26 mouse cellular contexts compared by ENCODE assay signal in genomic region chr8:77360423-77360822, GRCm38 (mm10).
DNase-seq lines count a peak whose midpoint lies in the region; ATAC-seq and TF ChIP-seq lines count a peak whose summit lies in the region.
"Had no signal": no experiment of that assay in that cellular context is flagged by ENCODE, and none has a peak within 500 bp of the region (broad histone marks: within the 10 kb centered on the region; RNA-seq: fewer than 3 reads in every experiment).

No protein-coding gene starts in this region.

- H3K27ac ChIP-seq in forebrain, embryonic 14.5 days (ENCODE audit: low read depth, low read length): no peak overlapping the region
- H3K27ac ChIP-seq in forebrain, embryonic 12.5 days: no peak overlapping the region
- no peak overlapping the region for H3K27ac ChIP-seq in forebrain, embryonic 16.5 days (ENCODE audit: low read length)
- no peak overlapping the region for H3K27ac ChIP-seq in forebrain, postnatal 0 days (ENCODE audit: low read depth, low read length)
- no peak overlapping the region for H3K27ac ChIP-seq in intestine, embryonic 16.5 days (ENCODE audit: low read length)
- H3K27ac ChIP-seq: embryonic facial prominence, embryonic 13.5 days; embryonic facial prominence, embryonic 15.5 days had no signal

- H3K9me3 ChIP-seq in forebrain, embryonic 14.5 days (replicated peaks; ENCODE audit: control insufficient read depth, low read length): no peaks in the 10 kb centered on the region
- H3K9me3 ChIP-seq in forebrain, embryonic 12.5 days: no peaks in the 10 kb centered on the region
- H3K9me3 ChIP-seq in forebrain, embryonic 16.5 days (ENCODE audit: control insufficient read depth, low read length): no peaks in the 10 kb centered on the region
- H3K9me3 ChIP-seq in forebrain, postnatal 0 days (ENCODE audit: low read length): no peaks in the 10 kb centered on the region
- no peaks in the 10 kb centered on the region for H3K9me3 ChIP-seq in intestine, embryonic 16.5 days (ENCODE audit: control insufficient read depth, low read length)
- H3K9me3 ChIP-seq: embryonic facial prominence, embryonic 13.5 days; embryonic facial prominence, embryonic 15.5 days; G1E had no signal

- TF ChIP-seq POLR2A in brain, embryonic 14.5 days (IDR thresholded peaks at IDR 0.05; ENCODE audit: borderline replicate concordance, extremely low read depth, insufficient read depth, insufficient read length, poor library complexity, severe bottlenecking): no peak

- no peak for TF ChIP-seq CTCF in forebrain, postnatal 0 days (IDR thresholded peaks at IDR 0.05; ENCODE audit: low read depth)
- no peak for TF ChIP-seq CTCF in brain, embryonic 14.5 days (IDR thresholded peaks at IDR 0.05; ENCODE audit: borderline replicate concordance, extremely low read depth, insufficient read depth, insufficient read length)

- no peak overlapping the region for H3K4me2 ChIP-seq in forebrain, embryonic 14.5 days (ENCODE audit: low read length)
- no peak overlapping the region for H3K4me2 ChIP-seq in forebrain, embryonic 12.5 days
- no peak overlapping the region for H3K4me2 ChIP-seq in forebrain, embryonic 16.5 days (ENCODE audit: low read length)
- no peak overlapping the region for H3K4me2 ChIP-seq in forebrain, postnatal 0 days (ENCODE audit: low read depth)
- no peak overlapping the region for H3K4me2 ChIP-seq in intestine, embryonic 16.5 days (ENCODE audit: low read depth, low read length)
- H3K4me2 ChIP-seq: embryonic facial prominence, embryonic 13.5 days; embryonic facial prominence, embryonic 15.5 days had no signal

- no peaks in the 10 kb centered on the region for H3K27me3 ChIP-seq in forebrain, embryonic 14.5 days (replicated peaks; ENCODE audit: control insufficient read depth, insufficient read depth, low read length)
- H3K27me3 ChIP-seq in forebrain, embryonic 12.5 days: no peaks in the 10 kb centered on the region
- no peaks in the 10 kb centered on the region for H3K27me3 ChIP-seq in forebrain, embryonic 16.5 days (replicated peaks; ENCODE audit: control insufficient read depth, insufficient read depth, low read length)
- H3K27me3 ChIP-seq in forebrain, postnatal 0 days (ENCODE audit: insufficient read depth, low read length): peaks cover 3% of the 10 kb centered on the region; the same call in 1 of the 2 replicates
- no peaks in the 10 kb centered on the region for H3K27me3 ChIP-seq in intestine, embryonic 16.5 days (replicated peaks; ENCODE audit: control insufficient read depth, insufficient read depth, low read length)
- H3K27me3 ChIP-seq: CH12.LX; embryonic facial prominence, embryonic 13.5 days; embryonic facial prominence, embryonic 15.5 days; Patski had no signal

- peak; percentile 46 for DNase-seq in forebrain, embryonic 14.5 days (ENCODE audit: low spot score)
- no peak for DNase-seq in forebrain, postnatal 0 days
- peak; percentile 55 for DNase-seq in 416B (ENCODE audit: low read depth)
- DNase-seq in brain, embryonic 14.5 days (ENCODE audit: low read depth): peak; percentile 50
- DNase-seq: adrenal gland, adult 8-10 months; adrenal gland, postnatal 14 days; adrenal gland, postnatal 36 days; B cell, adult 2 months; cerebellum, adult 11 months; cerebellum, adult 18-20 months; cerebellum, adult 8-10 months; cerebellum, adult 9-11 months; cerebellum, postnatal 14 days; cerebellum, postnatal 36 days; embryo, embryonic 11 days had no signal

- WGBS in forebrain, embryonic 14.5 days: 33% methylated on average over 5 of the region's 5 CpGs
- 62% methylated on average over 5 of the region's 5 CpGs for WGBS in forebrain, embryonic 12.5 days
- WGBS in forebrain, embryonic 16.5 days: 23% methylated on average over 5 of the region's 5 CpGs
- 34% methylated on average over 5 of the region's 5 CpGs for WGBS in forebrain, postnatal 0 days
- WGBS in intestine, embryonic 16.5 days: 87% methylated on average over 5 of the region's 5 CpGs

- peaks cover 4% of the 10 kb centered on the region; the same call in 1 of the 2 replicates for H3K4me1 ChIP-seq in forebrain, embryonic 14.5 days (ENCODE audit: control insufficient read depth, insufficient read depth, low read length)
- H3K4me1 ChIP-seq in forebrain, embryonic 12.5 days: 0 out of 2 replicates have a peak, but pooled peaks cover 3% of the 10 kb centered on the region
- H3K4me1 ChIP-seq in forebrain, embryonic 16.5 days (replicated peaks; ENCODE audit: control insufficient read depth, insufficient read depth, low read length): peaks cover 26% of the 10 kb centered on the region
- peaks cover 14% of the 10 kb centered on the region; the same call in 1 of the 2 replicates for H3K4me1 ChIP-seq in forebrain, postnatal 0 days (ENCODE audit: insufficient read depth)
- no peaks in the 10 kb centered on the region for H3K4me1 ChIP-seq in intestine, embryonic 16.5 days (ENCODE audit: control insufficient read depth, insufficient read depth, low read length)

- H3K4me3 ChIP-seq in forebrain, embryonic 14.5 days (ENCODE audit: low read depth, low read length): no peak overlapping the region
- H3K4me3 ChIP-seq in forebrain, embryonic 12.5 days (replicated peaks): no peak overlapping the region
- H3K4me3 ChIP-seq in forebrain, embryonic 16.5 days (replicated peaks; ENCODE audit: low read length): no peak overlapping the region
- no peak overlapping the region for H3K4me3 ChIP-seq in forebrain, postnatal 0 days (ENCODE audit: low read depth, low read length)
- no peak overlapping the region for H3K4me3 ChIP-seq in intestine, embryonic 16.5 days (ENCODE audit: low read length)
- H3K4me3 ChIP-seq: embryonic facial prominence, embryonic 13.5 days; embryonic facial prominence, embryonic 15.5 days; erythroblast, embryonic 14.5 days had no signal

- no peaks in the 10 kb centered on the region for H3K36me3 ChIP-seq in forebrain, embryonic 14.5 days (ENCODE audit: control insufficient read depth, insufficient read depth, low read length)
- H3K36me3 ChIP-seq in forebrain, embryonic 12.5 days (replicated peaks): no peaks in the 10 kb centered on the region
- H3K36me3 ChIP-seq in forebrain, embryonic 16.5 days (ENCODE audit: control insufficient read depth, insufficient read depth): no peaks in the 10 kb centered on the region
- no peaks in the 10 kb centered on the region for H3K36me3 ChIP-seq in forebrain, postnatal 0 days (ENCODE audit: insufficient read depth)
- H3K36me3 ChIP-seq in intestine, embryonic 16.5 days (ENCODE audit: control insufficient read depth, insufficient read depth, low read length): no peaks in the 10 kb centered on the region

- peak; percentile 74 for ATAC-seq in forebrain, embryonic 14.5 days
- ATAC-seq in forebrain, embryonic 12.5 days (ENCODE audit: low FRiP score): no peak
- peak; percentile 35; the same call in 1 of the 2 replicates for ATAC-seq in forebrain, embryonic 16.5 days
- ATAC-seq in forebrain, postnatal 0 days: no peak
- no peak for ATAC-seq in intestine, embryonic 16.5 days
- ATAC-seq: activated CD4-positive, CD25-positive, alpha-beta regulatory T cell, adult 4 months; CD4-positive, CD25-positive, alpha-beta regulatory T cell, adult 4 months; Patski had no signal

- H3K9ac ChIP-seq in forebrain, embryonic 14.5 days (ENCODE audit: low read length): no peak overlapping the region
- no peak overlapping the region for H3K9ac ChIP-seq in forebrain, embryonic 12.5 days
- H3K9ac ChIP-seq in forebrain, embryonic 16.5 days (replicated peaks; ENCODE audit: low read depth, low read length): no peak overlapping the region
- no peak overlapping the region for H3K9ac ChIP-seq in forebrain, postnatal 0 days
- H3K9ac ChIP-seq in intestine, embryonic 16.5 days (ENCODE audit: low read depth, low read length): no peak overlapping the region
- H3K9ac ChIP-seq: embryonic facial prominence, embryonic 13.5 days; embryonic facial prominence, embryonic 15.5 days had no signal

Comparison
In these comparisons a context has a peak if more than half of its experiments do, and no peak if none do; other contexts are left out.
1. ATAC-seq: peak in forebrain, embryonic 14.5 days (single experiment) and forebrain, embryonic 16.5 days (single experiment); none in forebrain, embryonic 12.5 days (single experiment), forebrain, postnatal 0 days (single experiment) and intestine, embryonic 16.5 days (single experiment).